Mouse (Mus musculus) B cell, adult 2 months (primary cell): ENCODE measurements around the gene Mcm3.
"Not testable (repeated sequence)": the region's sequence is repeated elsewhere in the genome, so short reads cannot be mapped to it uniquely, and the experiment has no call there.

Experiments
- DNase-seq, 2 experiments: peaks; one replicate each; pipeline ENCODE4 v3.0.0; 2022

Mcm3 gene

DNA sequence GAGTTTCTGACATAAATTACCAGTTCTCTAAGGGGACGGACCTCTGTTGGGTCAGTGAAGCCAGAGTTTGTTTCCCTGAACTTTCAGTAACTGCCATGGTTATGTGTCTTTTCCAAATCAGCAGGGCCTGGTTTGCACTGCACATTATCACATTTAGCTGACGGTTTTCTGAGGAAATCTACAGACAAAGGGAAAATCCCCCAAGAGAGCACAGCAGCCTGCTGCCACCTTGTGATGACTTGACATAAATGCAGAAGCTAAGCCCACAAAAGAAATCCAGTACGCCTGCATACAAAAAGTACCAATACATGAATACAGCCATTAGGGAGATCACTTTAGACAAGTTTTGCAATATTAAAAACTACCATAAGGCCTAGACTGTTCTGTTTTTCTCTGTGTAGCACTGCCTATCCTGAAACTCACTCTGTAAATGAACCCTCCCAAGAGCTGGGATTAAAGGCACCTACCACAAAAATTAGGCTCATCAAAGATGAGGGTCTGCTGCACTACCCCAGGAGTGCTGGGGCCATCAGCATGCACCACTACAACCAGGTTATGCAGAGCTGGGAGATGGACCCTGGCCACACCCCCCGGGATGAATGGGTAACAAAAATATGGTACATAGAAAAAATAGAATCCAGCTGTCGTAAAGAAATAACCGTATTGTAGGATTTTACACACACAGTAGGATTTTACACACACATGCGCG is 18.3 kb downstream of the Mcm3 start:
- no peak for DNase-seq

DNA sequence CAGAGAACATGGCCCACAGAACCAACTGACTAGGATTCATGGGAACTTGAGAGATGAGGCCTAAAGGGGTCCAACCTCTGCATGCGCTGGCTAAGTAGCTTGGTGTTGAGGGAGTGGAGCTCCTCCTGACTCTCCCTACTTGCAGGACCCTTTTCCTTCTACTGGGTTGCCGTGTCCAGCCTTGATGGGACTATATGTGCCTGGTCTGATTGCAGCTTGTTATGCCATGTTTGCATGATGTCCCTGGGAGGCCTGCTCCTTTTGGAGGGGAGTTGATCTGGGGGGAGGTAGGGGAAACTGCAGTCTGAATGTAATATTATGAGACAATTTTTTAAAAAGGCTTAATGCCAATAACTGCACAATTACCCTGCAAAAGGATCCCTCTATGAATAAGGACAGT is 18.8 kb downstream of the Mcm3 start:
- no peak for DNase-seq

DNA sequence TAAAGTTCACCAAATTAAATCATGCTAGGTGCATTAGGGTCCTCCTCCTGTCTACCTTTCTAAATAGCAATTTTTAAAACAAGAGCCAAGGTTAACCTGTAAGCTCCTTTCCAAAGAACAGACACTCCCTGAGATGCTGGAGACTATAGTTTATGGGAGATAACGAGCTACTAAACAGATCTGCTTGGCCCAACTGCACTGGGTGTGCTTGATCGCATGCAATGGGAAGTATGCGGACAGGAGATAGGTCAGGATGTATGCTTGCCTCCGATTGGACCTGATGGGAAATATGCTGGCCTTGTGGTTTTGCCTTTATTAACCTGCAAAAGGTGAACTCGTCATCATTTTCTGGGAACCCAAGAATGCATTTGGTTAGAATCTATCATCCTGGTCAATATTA is 24.9 kb downstream of the Mcm3 start:
- DNase-seq: no peak

DNA sequence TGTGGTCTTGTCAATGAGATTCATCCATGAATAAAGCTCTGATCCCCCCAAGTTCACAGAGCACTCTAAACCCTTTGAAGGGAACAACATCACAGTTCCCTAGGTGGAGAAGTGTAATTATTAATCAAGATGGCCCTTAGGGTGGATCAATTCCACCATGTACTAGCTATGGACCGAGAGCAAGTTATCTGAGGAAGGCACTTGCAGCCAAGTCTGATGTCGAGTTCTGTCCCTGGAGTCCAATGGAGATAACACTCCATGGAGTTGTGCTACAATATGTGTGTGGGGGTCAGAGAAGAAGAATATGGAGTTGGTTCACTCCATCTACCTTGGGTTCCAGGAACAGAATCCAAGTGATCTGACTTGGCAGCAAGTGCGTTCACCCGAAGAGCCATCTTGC is 25.4 kb downstream of the Mcm3 start:
- DNase-seq: no peak

DNA sequence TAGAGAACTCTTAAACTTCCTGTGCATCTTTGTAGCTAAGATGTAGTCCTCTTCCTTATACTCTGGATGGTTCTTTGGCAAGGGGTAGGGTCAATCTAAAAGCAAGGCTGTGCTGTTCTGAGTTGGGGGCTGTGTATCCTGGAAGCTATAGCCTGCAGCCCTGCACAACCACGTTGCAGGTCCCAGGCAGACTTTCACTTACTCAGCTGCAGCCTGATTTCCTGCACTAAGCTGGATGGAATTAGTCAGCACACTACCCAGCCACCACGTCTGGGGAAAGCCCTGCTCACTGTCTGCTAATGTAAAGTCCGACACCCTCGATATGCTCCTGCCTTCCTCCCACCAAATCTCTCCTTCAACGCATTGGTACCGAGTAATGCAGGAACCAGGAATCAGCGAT is 28.7 kb downstream of the Mcm3 start:
- no peak for DNase-seq

DNA sequence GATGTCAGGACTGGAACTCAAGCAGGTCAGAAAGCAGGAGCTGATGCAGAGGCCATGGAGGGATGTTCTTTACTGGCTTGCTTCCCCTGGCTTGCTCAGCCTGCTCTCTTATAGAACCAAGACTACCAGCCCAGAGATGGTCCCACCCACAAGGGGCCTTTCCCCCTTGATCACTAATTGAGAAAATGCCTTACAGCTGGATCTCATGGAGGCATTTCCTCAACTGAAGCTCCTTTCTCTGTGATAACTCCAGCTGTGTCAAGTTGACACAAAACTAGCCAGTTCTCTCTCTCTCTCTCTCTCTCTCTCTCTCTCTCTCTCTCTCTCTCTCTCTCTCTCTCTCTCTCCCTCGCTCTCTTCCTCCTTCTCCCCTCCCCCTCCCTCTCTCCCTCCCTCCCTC is 29.6 kb downstream of the Mcm3 start, which contains the start of gene Il17f:
Gene Il17f (minus strand): TSS at position 101 of the 400 bp plus-strand sequence.
- not testable (repeated sequence) for DNase-seq

DNA sequence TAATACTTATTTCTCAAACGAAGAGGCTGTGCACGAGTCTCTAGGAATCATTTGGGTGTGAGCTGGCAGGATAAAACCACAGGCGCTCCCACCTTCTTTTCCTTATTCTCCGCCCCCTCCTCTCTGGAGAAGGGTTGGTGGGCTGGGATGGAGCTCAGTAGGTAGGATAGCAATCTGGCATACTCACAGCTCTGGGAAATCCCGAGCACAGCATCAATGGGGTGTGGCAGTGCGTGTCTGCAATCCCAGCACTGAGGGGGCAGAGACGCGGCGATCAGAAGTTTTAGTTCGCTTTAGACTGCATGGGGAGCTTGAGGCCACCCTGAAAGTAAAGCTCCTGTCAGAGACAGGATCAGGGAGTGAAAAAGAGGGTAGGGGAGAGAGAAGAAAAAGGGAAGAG is 31.7 kb downstream of the Mcm3 start:
- DNase-seq: no peak

DNA sequence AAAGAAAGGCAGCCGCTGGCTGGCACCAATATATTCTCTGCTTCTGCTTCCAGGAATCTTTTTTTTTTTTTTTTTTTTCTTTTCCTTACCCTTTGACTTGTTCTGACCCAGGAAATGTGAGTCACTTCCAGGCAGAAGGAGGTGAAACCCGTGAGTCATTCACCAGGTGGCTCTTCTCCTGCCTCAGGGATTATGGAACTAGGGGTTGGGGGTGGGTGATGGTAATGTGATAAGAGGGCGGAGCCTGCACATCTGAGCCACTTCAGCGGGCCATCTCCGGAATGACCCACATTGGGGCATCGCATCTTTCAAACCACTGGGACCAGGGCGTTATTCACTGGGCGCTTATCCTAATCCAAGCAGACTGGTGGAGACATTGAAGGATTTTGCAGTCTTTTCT is 33.1 kb downstream of the Mcm3 start:
- DNase-seq: no peak

DNA sequence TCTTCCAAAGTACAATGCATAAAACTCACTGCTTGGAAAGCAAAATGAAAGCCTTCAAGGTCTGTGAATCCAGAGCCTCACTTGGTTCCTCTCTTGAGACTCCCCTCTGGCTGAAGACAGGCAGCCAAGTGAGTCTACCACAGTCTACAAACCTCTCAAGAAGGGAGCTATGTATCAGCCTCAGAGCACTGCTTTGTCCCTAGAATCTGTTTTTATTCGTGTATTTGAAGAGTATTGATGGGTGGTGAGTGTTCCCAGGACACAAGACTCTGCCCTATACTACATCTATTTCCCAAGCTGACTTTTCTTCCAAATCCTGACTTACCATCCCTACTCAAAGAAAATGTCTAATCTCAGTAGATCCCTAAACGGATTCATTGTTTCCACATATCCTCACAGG is 41.7 kb downstream of the Mcm3 start:
- DNase-seq: no peak

DNA sequence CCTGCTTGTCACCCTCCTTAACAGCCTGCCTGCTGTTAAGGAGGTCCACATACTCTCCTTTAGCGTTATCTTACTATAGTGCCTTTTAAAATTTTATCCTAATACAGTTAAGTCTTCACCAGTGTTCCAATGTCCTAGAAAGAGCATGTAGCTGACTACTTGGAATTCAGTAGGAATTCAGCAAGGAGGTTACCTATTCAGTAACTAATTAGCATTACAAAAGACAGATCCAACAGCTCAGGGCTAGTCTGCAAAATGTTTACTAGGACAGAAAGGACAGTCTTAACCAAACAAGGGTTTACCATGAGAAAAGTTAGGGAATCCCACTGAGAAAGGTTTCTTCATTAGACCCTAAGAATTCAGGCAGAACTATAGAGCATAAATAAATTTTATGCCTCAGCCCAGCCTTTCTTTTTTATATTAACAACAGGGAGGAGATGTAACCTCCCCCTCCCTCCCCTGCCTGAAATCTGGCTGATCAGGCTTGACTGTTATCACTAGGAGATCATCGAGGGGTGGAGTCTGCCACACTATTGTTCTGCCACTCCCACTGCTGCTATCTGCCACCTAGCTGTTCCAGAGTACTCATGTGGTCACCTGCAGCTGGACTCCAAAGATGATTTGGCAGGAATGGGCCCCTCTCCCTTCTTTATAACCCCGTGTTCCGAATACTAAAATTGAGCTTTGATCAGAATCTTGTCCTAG is 45.9 kb downstream of the Mcm3 start:
- DNase-seq: not testable (repeated sequence)

DNA sequence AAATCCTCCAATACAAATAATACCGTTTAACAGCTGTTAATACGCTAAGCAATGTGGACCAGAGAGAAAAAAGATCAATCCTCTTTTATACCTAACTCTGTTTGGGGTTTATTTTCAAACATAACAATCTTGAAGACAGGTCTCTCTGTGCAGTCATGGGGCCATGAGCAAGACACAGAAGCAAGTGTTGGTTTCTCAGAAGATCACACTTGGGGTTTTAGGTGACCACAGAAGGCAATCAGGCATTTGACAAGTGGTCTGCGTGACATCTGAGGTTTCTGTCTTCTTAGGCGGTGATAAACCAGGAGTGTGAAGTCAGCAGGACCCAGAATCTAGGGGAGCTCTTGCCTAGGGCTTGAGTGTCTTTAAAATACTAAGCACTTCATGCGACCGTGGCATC is 53.6 kb downstream of the Mcm3 start:
- DNase-seq: no peak

DNA sequence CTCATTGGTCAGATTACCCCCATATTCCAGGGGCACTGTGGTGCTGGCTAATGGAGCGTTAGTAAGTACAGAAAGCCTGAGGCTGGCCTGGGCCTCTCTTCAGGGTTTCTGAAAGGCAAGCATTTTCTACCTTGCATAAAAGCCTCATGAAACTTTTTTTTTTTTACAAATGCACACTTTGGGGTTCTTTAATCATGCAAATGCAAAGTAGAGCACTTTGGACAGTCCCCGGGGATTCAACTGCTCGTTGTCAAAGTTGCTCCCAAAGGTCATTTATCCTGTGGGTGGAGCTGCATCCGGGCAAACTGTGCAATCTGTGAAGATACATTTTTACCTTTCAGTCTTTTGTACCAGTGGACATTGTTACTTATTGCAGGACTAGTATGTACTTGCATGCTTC is 58.7 kb downstream of the Mcm3 start:
- no peak for DNase-seq

DNA sequence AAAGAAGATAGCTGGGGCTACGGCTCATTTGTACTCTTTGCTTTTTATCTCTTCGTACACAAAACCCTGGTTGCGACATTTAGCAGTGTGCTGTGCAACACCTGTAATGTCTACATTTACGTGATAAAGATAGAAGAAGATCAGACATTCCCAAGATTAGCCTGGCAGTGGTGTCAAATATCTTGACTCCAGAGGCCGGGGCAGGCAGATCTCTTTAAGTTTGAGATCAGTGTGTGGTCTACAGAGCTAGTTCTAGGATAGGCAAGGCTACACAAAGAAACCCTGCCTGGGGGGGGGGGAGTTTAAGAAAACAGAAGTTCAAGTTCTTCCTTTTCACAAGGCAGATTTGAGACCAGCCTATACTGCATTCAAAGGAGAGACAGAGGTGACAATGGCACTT is 59.8 kb downstream of the Mcm3 start:
- DNase-seq: no peak

DNA sequence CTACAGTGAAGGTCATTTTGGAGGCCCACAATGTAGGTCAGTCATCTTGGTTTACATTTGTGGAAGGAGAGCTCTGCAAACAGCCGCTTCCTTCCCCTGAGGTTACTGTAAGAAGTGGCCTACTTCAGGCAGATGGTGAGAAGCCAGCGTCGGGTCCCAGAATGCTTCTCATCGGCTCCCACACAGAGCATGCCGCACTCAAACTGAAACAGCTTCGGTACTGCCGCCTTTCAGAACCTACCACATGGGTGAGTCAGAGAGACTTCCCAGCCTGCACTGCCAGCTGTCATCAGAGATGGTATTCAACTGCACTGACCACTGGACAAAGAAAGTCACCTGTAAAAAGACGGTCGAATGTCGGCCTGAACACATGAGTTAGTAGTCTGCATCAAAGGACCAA is 60.3 kb downstream of the Mcm3 start:
- no peak for DNase-seq

DNA sequence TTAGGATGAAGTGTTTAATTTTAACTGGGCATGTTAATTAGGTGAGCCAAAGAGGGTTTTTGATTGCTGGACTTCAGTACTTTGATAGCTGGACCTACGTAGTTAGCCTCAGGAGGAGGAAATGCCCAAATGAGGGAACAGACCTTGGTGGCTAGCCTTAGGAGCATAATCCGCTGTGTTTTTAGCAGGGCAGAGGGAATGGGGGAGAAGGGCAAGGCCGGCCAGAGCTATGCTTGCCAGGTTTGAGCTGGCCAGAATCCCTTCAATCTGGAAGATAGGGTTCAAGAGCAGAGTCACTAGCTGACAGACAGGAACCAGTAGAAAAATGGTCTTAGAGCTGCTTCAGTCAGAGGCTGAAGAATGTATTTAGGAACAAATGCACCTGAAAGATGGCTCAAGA is 62.5 kb downstream of the Mcm3 start:
- DNase-seq: no peak

DNA sequence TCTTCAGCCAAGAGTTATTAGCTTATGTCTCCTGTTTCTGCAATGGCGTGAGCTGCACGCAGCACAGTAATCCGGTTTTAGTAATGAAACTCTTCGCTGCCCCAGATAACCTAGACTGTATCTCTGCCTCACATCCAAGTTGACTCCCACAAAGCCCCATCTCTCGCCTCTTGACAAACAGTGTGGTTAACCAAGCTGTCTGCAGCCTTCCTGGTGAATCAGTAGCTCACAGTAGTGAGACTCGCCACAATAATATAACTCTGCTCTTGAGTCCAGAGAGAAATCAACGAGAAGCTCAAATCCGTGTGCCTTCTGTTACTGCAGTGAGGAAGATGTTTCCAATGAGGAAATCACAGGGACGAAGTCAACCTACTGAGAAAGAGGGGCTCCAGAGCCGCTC is 65.7 kb downstream of the Mcm3 start:
- no peak for DNase-seq
